Mouse (Mus musculus) heart, adult 2 months (tissue): ENCODE data around the gene Mybpc2. TPM values are rescaled to one million over a fixed set of nuclear protein-coding genes. Genes with fewer than 3 reads are reported as not detected.
A peak's percentile ranks its signal among the peaks of the same experiment; 100 is the strongest.

Experiments used
- DNase-seq, 2 experiments: peaks; one replicate each; pipeline ENCODE4 v3.0.0; 2021
- H3K27ac ChIP-seq: fragments of 200-600 bp; 2 replicates; pipeline ENCODE4 v1.8.1; 2022
- H3K27me3 ChIP-seq: fragments of 200-500 bp; 2 replicates; pipeline ENCODE4 v1.6.1; 2012; ENCODE audit warnings: mild to moderate bottlenecking, low read length, inconsistent platforms, mixed read lengths; ENCODE audit not compliant: control insufficient read depth, insufficient read depth
- H3K36me3 ChIP-seq: fragments of 200-500 bp; 2 replicates; pipeline ENCODE4 v1.6.1; 2012; ENCODE audit warnings: low read length, inconsistent platforms; ENCODE audit not compliant: control insufficient read depth, insufficient read depth
- H3K4me1 ChIP-seq: fragments of 200-500 bp; 2 replicates; pipeline ENCODE4 v1.6.1; 2011; ENCODE audit warnings: low read length; ENCODE audit not compliant: control insufficient read depth, insufficient read depth
- H3K4me3 ChIP-seq: fragments of 200-600 bp; 2 replicates; pipeline ENCODE4 v1.8.1; 2022
- H3K79me2 ChIP-seq: fragments of 200-500 bp; replicated peaks from 2 replicates; pipeline ENCODE4 v1.6.1; 2012; ENCODE audit warnings: mild to moderate bottlenecking, inconsistent platforms, low read length, moderate library complexity, mixed read lengths; ENCODE audit not compliant: control insufficient read depth, insufficient read depth
- H3K9ac ChIP-seq: fragments of 200-500 bp; 2 replicates; pipeline ENCODE4 v1.6.1; 2012; ENCODE audit warnings: low read depth, mild to moderate bottlenecking, control low read depth, inconsistent platforms, low read length, mixed read lengths
- CTCF ChIP-seq: fragments of 200-600 bp; IDR thresholded peaks from 2 replicates; pipeline ENCODE4 v1.8.1; 2022; ENCODE audit warnings: antibody characterized with exemption, mild to moderate bottlenecking, moderate library complexity
- EP300 ChIP-seq: fragments of 200-500 bp; IDR thresholded peaks from 2 replicates; pipeline ENCODE4 v1.6.1; 2011; ENCODE audit warnings: low read depth, low read length, control low read depth; ENCODE audit not compliant: insufficient read depth
- POLR2A ChIP-seq: fragments of 200-500 bp; IDR thresholded peaks from 2 replicates; pipeline ENCODE4 v1.6.1; 2011; ENCODE audit warnings: mild to moderate bottlenecking, low read depth, low read length, control low read depth; ENCODE audit not compliant: insufficient read depth
- WGBS: fragments of 180-500 bp; shearing (Covaris S2); methylation state at CpG from one replicate; pipeline ENCODE4 v1.1.7; 2018; 5-methylcytosine and 5-hydroxymethylcytosine counted together
- intact Hi-C: fragments of 180-260 bp; cut with DNase I; formaldehyde crosslinking; loops from one replicate; pipeline ENCODE4 v1.15.1; 2025
- polyA plus RNA-seq: library from polyadenylated mRNA; depleted of rRNA; stranded (reverse); fragments of >200 nt; gene quantifications from 2 replicates; pipeline ENCODE4 v1.2.3, GENCODE M21; 2012
- total RNA-seq, 2 experiments: library from RNA; stranded (reverse); gene quantifications; 2 replicates each; pipeline ENCODE4 v1.2.3; 2021

Gene Mybpc2
- total and polyA plus RNA-seq, 3 experiments: 7.1 to 16.7 (median 13.1) TPM

GRCm38 (mm10) chr7:44497361-44498055 is 26.9 kb downstream of the Mybpc2 start:
- Histone ChIP-seq H3K4me1 (peaks cover 6% of the 10 kb centered on the region), H3K4me3 (no peak overlapping the region), H3K27me3 (0 out of 2 replicates have a peak, but pooled peaks cover 2% of the 10 kb centered on the region), H3K79me2 (peaks cover 2% of the 10 kb centered on the region; the same call in 1 of the 2 replicates), H3K9ac (no peak overlapping the region), H3K27ac (no peak overlapping the region), H3K36me3 (no peaks in the 10 kb centered on the region)
- DNase-seq: no peak
- TF ChIP-seq CTCF: no peak
- no peak for TF ChIP-seq EP300
- TF ChIP-seq POLR2A: no peak
- intact Hi-C loops: loop anchor here (1.0 kb wide), 1 partner anchor 52 kb away; no protein-coding TSS in a partner anchor
- WGBS: 87% methylated on average over 10 of the region's 10 CpGs

- TF ChIP-seq EP300 (no peak), POLR2A (no peak), CTCF (peak; percentile 7; the same call in 1 of the 2 replicates)
- Histone ChIP-seq H3K4me1 (peaks cover 6% of the 10 kb centered on the region), H3K27me3 (0 out of 2 replicates have a peak, but pooled peaks cover 2% of the 10 kb centered on the region), H3K36me3 (no peaks in the 10 kb centered on the region), H3K27ac (peak overlapping the region; percentile 96), H3K9ac (peak overlapping the region; percentile 42), H3K79me2 (peaks cover 2% of the 10 kb centered on the region; the same call in 1 of the 2 replicates), H3K4me3 (peak overlapping the region; percentile 98)
- intact Hi-C loops: loop anchor here (1.0 kb wide), 2 partner anchors 28 to 53 kb away; no protein-coding TSS in a partner anchor
- no peak for DNase-seq
- WGBS: 3% methylated on average over 26 of the region's 26 CpGs
Observed at GRCm38 (mm10) chr7:44496771-44497109, 27.7 kb downstream of the Mybpc2 start.

- Histone ChIP-seq H3K36me3 (no peaks in the 10 kb centered on the region), H3K27ac (peak within 1 kb of the TSS; percentile 96), H3K4me3 (peak within 1 kb of the TSS; percentile 98), H3K4me1 (peaks cover 6% of the 10 kb centered on the region), H3K9ac (peak within 1 kb of the TSS; percentile 80), H3K79me2 (peaks cover 2% of the 10 kb centered on the region; the same call in 1 of the 2 replicates), H3K27me3 (0 out of 2 replicates have a peak, but pooled peaks cover 2% of the 10 kb centered on the region)
- peak; percentile 97 to 98 for DNase-seq
- TF ChIP-seq EP300 (no peak), POLR2A (peak; percentile 66), CTCF (peak; percentile 39)
- intact Hi-C loops: loop anchor here (1.0 kb wide), 1 partner anchor 28 kb away; no protein-coding TSS in a partner anchor
- WGBS: under 1% methylated on average over 58 of the region's 58 CpGs
Observed at GRCm38 (mm10) chr7:44495992-44496770, 28.3 kb downstream of the Mybpc2 start, which contains the start of the genes Emc10 and Fam71e1. Emc10 (minus strand) TSS chr7:44496529. Fam71e1 (plus strand) TSS chr7:44496581.

GRCm38 (mm10) chr7:44495086-44495485 is 29.4 kb downstream of the Mybpc2 start:
- 0 out of 2 replicates have a peak, but pooled peaks cover under 1% of the 10 kb centered on the region for H3K27me3 ChIP-seq
- no peak for DNase-seq
- no peak overlapping the region for H3K9ac ChIP-seq
- no peak overlapping the region for H3K4me3 ChIP-seq
- H3K36me3 ChIP-seq: no peaks in the 10 kb centered on the region
- intact Hi-C loops: no loop called here
- H3K27ac ChIP-seq: no peak overlapping the region
- peaks cover 6% of the 10 kb centered on the region for H3K4me1 ChIP-seq
- 74% methylated on average over 7 of the region's 7 CpGs for WGBS
- H3K79me2 ChIP-seq: peaks cover 2% of the 10 kb centered on the region; the same call in 1 of the 2 replicates
- TF ChIP-seq CTCF (no peak), POLR2A (no peak), EP300 (no peak)

GRCm38 (mm10) chr7:44494681-44495080 is 29.8 kb downstream of the Mybpc2 start:
- TF ChIP-seq POLR2A: no peak
- TF ChIP-seq EP300: no peak
- no peak for TF ChIP-seq CTCF
- H3K9ac ChIP-seq: no peak overlapping the region
- peaks cover 2% of the 10 kb centered on the region; the same call in 1 of the 2 replicates for H3K79me2 ChIP-seq
- no peak for DNase-seq
- WGBS: 91% methylated on average over 12 of the region's 12 CpGs
- no peak overlapping the region for H3K4me3 ChIP-seq
- peaks cover 6% of the 10 kb centered on the region for H3K4me1 ChIP-seq
- H3K27me3 ChIP-seq: no peaks in the 10 kb centered on the region
- intact Hi-C loops: no loop called here
- no peaks in the 10 kb centered on the region for H3K36me3 ChIP-seq
- H3K27ac ChIP-seq: no peak overlapping the region

- Histone ChIP-seq H3K27me3 (no peaks in the 10 kb centered on the region), H3K27ac (no peak overlapping the region), H3K79me2 (peaks cover 2% of the 10 kb centered on the region; the same call in 1 of the 2 replicates), H3K4me3 (no peak overlapping the region), H3K36me3 (no peaks in the 10 kb centered on the region), H3K9ac (no peak overlapping the region), H3K4me1 (peaks cover 6% of the 10 kb centered on the region)
- no peak for DNase-seq
- TF ChIP-seq EP300: no peak
- TF ChIP-seq CTCF: no peak
- TF ChIP-seq POLR2A: no peak
- intact Hi-C loops: no loop called here
- WGBS: 92% methylated on average over 21 of the region's 21 CpGs
Observed at GRCm38 (mm10) chr7:44492166-44492826, 32.2 kb downstream of the Mybpc2 start.
